Mouse (Mus musculus): Measurements from ENCODE around the gene Plch2. TPM values are rescaled to one million over a fixed set of nuclear protein-coding genes. Genes with fewer than 3 reads are reported as not detected.

Gene Plch2
- polyA plus RNA-seq, 1 experiment: 4.2 TPM

DNA sequence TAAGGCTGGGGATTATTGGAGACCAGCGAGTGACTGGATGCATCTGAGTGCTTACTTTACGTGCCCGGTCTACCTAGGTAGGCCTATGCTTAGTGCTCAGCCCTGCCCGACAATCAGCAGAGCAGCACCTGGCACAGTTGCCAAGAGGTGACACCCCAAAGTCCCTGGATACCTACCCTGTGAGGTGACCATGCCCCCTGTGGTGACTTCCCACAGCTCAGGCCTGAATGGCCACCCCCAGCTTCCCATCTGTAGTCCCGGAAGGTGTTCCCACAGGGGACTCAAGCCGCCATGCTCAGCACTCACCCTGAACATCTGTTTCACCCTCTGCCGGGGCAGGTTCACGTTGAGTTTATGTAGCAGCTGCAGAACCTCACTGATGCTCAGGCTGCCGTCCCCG, 50.3 kb downstream of the Plch2 start:
- H3K27ac ChIP-seq (ENCODE audit: insufficient read depth, low read length): no peak overlapping the region

DNA sequence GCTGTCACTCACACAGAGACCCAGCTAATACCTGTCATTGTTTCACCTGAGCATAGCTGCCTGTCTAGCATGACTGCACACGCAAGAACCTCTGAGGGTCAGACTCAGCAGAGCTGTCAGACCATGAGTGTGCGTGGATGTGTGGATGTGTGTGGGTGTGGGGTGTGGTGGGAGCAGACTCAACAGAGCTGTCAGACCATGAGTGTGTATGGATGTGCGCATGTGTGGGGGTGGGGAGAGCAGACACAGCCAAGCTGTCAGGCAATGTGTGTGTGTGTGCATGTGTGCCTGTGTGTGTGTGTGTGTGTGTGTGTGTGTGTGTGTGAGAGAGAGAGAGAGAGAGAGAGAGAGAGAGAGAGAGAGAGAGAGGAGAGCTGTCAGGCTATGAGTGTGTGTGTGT, 51.3 kb downstream of the Plch2 start:
- Histone ChIP-seq H3K36me3 (ENCODE audit: control insufficient read depth, insufficient read depth, low read length, poor library complexity, severe bottlenecking) (no peaks in the 10 kb centered on the region), H3K9ac (ENCODE audit: low read depth, poor library complexity, severe bottlenecking) (no peak overlapping the region), H3K27me3 (ENCODE audit: control insufficient read depth, insufficient read depth, low read length, poor library complexity, severe bottlenecking) (no peaks in the 10 kb centered on the region), H3K4me1 (ENCODE audit: control insufficient read depth, insufficient read depth, low read length) (peaks cover 1% of the 10 kb centered on the region), H3K9me3 (replicated peaks; ENCODE audit: control insufficient read depth, insufficient read depth, low read length, poor library complexity, severe bottlenecking) (no peaks in the 10 kb centered on the region), H3K27ac (ENCODE audit: insufficient read depth, low read length) (no peak overlapping the region), H3K4me3 (ENCODE audit: low read depth, low read length) (no peak overlapping the region)
- TF ChIP-seq CTCF (IDR thresholded peaks at IDR 0.05; ENCODE audit: low read depth, low read length) (no peak), EP300 (IDR thresholded peaks at IDR 0.05; ENCODE audit: insufficient read depth, low read depth, low read length) (no peak), POLR2A (IDR thresholded peaks at IDR 0.05; ENCODE audit: insufficient read depth, low read length) (no peak)

More for the DNA sequence above, 50.3 kb downstream of the Plch2 start:
- no peak overlapping the region for H3K4me3 ChIP-seq (ENCODE audit: low read depth, low read length)
- no peaks in the 10 kb centered on the region for H3K4me1 ChIP-seq (ENCODE audit: control insufficient read depth, insufficient read depth, low read length)
- H3K27me3 ChIP-seq (ENCODE audit: control insufficient read depth, insufficient read depth, low read length, poor library complexity, severe bottlenecking): no peaks in the 10 kb centered on the region
- TF ChIP-seq POLR2A (IDR thresholded peaks at IDR 0.05; ENCODE audit: insufficient read depth, low read length): no peak
- no peak for TF ChIP-seq CTCF (IDR thresholded peaks at IDR 0.05; ENCODE audit: low read depth, low read length)
- TF ChIP-seq EP300 (IDR thresholded peaks at IDR 0.05; ENCODE audit: insufficient read depth, low read depth, low read length): no peak
- H3K9ac ChIP-seq (ENCODE audit: low read depth, poor library complexity, severe bottlenecking): no peak overlapping the region
- H3K9me3 ChIP-seq (replicated peaks; ENCODE audit: control insufficient read depth, insufficient read depth, low read length, poor library complexity, severe bottlenecking): no peaks in the 10 kb centered on the region
- no peaks in the 10 kb centered on the region for H3K36me3 ChIP-seq (ENCODE audit: control insufficient read depth, insufficient read depth, low read length, poor library complexity, severe bottlenecking)

DNA sequence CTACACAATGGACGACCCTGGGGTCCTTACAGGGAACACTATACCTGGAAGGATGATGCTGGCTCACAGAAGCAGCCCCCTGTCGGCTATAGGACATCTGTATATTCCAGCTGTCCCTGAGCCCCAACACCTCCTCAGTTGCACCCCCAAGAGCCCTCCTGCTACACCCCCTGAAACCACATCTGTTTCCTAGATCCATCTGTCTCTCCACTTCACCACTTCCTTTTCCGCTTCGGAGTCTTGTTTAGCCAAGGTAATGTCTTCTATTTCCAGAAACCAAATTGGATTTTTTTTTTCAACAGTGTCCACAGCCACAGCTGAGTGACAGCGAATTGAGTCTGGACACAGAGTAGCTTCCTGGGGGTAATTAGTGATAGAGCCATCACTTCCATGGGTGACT, 57.2 kb downstream of the Plch2 start:
- H3K4me1 ChIP-seq (ENCODE audit: control insufficient read depth, insufficient read depth, low read length): peaks cover 2% of the 10 kb centered on the region
- H3K9me3 ChIP-seq (replicated peaks; ENCODE audit: control insufficient read depth, insufficient read depth, low read length, poor library complexity, severe bottlenecking): no peaks in the 10 kb centered on the region
- TF ChIP-seq EP300 (IDR thresholded peaks at IDR 0.05; ENCODE audit: insufficient read depth, low read depth, low read length) (no peak), POLR2A (IDR thresholded peaks at IDR 0.05; ENCODE audit: insufficient read depth, low read length) (no peak), CTCF (IDR thresholded peaks at IDR 0.05; ENCODE audit: low read depth, low read length) (no peak)
- H3K4me3 ChIP-seq (ENCODE audit: low read depth, low read length): no peak overlapping the region
- H3K27me3 ChIP-seq (ENCODE audit: control insufficient read depth, insufficient read depth, low read length, poor library complexity, severe bottlenecking): no peaks in the 10 kb centered on the region
- no peak overlapping the region for H3K9ac ChIP-seq (ENCODE audit: low read depth, poor library complexity, severe bottlenecking)
- H3K36me3 ChIP-seq (ENCODE audit: control insufficient read depth, insufficient read depth, low read length, poor library complexity, severe bottlenecking): no peaks in the 10 kb centered on the region
- no peak overlapping the region for H3K27ac ChIP-seq (ENCODE audit: insufficient read depth, low read length)

DNA sequence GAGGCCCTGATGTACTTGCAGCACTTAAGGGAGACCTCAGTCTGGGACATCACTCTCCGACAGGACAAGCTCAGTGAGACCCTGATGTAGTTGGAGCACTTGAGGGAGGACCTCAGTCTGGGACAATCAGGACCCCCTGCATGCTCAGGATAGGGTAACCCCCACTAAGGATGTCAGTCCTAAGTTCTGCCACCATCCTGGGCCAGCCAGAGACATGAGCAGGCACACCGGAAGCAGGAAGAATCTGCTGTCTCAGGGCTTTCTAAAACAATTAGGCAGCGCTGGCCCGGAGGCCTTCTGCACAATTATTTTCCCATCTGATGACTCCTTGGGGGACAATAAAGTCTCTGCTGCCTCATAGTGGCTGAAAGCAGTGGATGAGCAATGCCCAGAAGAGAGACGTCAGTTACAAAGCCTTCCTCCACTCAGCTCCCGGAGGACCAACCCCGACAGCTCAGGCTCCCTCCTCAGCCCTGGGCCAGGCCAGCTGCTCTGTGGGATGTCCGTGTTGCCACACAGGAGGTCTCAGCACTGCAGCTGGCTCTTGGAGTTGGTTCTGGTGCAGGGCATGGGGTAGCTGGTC, 59.9 kb downstream of the Plch2 start:
- H3K36me3 ChIP-seq (ENCODE audit: control insufficient read depth, insufficient read depth, low read length, poor library complexity, severe bottlenecking): no peaks in the 10 kb centered on the region
- H3K27ac ChIP-seq (ENCODE audit: insufficient read depth, low read length): no peak overlapping the region
- no peak for TF ChIP-seq EP300 (IDR thresholded peaks at IDR 0.05; ENCODE audit: insufficient read depth, low read depth, low read length)
- no peak for TF ChIP-seq CTCF (IDR thresholded peaks at IDR 0.05; ENCODE audit: low read depth, low read length)
- TF ChIP-seq POLR2A (IDR thresholded peaks at IDR 0.05; ENCODE audit: insufficient read depth, low read length): no peak
- H3K9ac ChIP-seq (ENCODE audit: low read depth, poor library complexity, severe bottlenecking): no peak overlapping the region
- no peak overlapping the region for H3K4me3 ChIP-seq (ENCODE audit: low read depth, low read length)
- peaks cover 2% of the 10 kb centered on the region for H3K4me1 ChIP-seq (ENCODE audit: control insufficient read depth, insufficient read depth, low read length)
- no peaks in the 10 kb centered on the region for H3K27me3 ChIP-seq (ENCODE audit: control insufficient read depth, insufficient read depth, low read length, poor library complexity, severe bottlenecking)
- no peaks in the 10 kb centered on the region for H3K9me3 ChIP-seq (replicated peaks; ENCODE audit: control insufficient read depth, insufficient read depth, low read length, poor library complexity, severe bottlenecking)

DNA sequence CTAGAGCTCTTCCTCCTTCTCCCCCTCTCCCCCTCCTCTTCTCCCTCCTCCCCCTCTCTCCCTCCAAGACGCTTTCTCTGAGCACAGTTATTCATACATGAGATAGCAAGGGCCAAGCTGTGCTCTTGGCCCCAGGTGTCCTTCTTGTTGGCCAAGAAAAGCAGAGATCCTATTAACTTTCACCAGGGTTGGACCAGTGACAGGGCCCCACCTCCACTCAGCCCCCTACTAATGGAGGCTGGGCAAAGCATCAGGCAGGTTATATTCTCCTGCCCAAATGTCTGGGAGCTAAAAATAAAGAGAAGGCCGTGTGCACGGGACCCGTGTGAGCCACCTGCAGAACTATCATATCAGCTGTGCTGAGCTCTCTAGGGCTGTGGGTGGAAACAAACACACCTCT, 61.7 kb downstream of the Plch2 start:
- TF ChIP-seq CTCF (IDR thresholded peaks at IDR 0.05; ENCODE audit: low read depth, low read length) (no peak), EP300 (IDR thresholded peaks at IDR 0.05; ENCODE audit: insufficient read depth, low read depth, low read length) (no peak), POLR2A (IDR thresholded peaks at IDR 0.05; ENCODE audit: insufficient read depth, low read length) (no peak)

DNA sequence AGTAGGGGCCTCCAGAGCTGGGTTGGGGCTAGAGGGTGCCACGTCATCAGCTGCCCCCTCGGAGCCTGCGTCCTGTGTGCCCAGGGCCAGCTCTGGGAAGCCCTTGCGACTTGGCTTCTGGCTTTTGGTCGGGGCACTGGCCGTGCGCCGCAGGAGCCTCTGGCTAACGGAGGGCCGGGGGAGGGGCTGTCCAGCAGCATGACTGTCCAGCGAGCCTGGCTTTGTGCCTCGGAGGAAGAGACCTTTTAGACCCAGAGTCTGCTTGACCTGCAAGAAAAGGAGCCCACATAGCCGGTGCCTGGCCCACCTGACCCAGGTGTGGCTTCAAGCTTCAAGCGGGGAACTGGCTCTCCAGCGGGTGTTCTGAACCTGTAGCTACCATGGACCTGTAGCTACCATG, 69.8 kb downstream of the Plch2 start:
- Histone ChIP-seq H3K27me3 (ENCODE audit: control insufficient read depth, insufficient read depth, low read length, poor library complexity, severe bottlenecking) (no peaks in the 10 kb centered on the region), H3K4me1 (ENCODE audit: control insufficient read depth, insufficient read depth, low read length) (peaks cover 6% of the 10 kb centered on the region)
- TF ChIP-seq EP300 (IDR thresholded peaks at IDR 0.05; ENCODE audit: insufficient read depth, low read depth, low read length) (no peak), POLR2A (IDR thresholded peaks at IDR 0.05; ENCODE audit: insufficient read depth, low read length) (no peak), CTCF (IDR thresholded peaks at IDR 0.05; ENCODE audit: low read depth, low read length) (no peak)

More for the DNA sequence above, 61.7 kb downstream of the Plch2 start:
- Histone ChIP-seq H3K4me3 (ENCODE audit: low read depth, low read length) (no peak overlapping the region), H3K4me1 (ENCODE audit: control insufficient read depth, insufficient read depth, low read length) (no peaks in the 10 kb centered on the region), H3K27ac (ENCODE audit: insufficient read depth, low read length) (no peak overlapping the region), H3K36me3 (ENCODE audit: control insufficient read depth, insufficient read depth, low read length, poor library complexity, severe bottlenecking) (no peaks in the 10 kb centered on the region), H3K27me3 (ENCODE audit: control insufficient read depth, insufficient read depth, low read length, poor library complexity, severe bottlenecking) (no peaks in the 10 kb centered on the region), H3K9ac (ENCODE audit: low read depth, poor library complexity, severe bottlenecking) (no peak overlapping the region), H3K9me3 (replicated peaks; ENCODE audit: control insufficient read depth, insufficient read depth, low read length, poor library complexity, severe bottlenecking) (no peaks in the 10 kb centered on the region)

More for the DNA sequence above, 69.8 kb downstream of the Plch2 start:
- H3K27ac ChIP-seq (ENCODE audit: insufficient read depth, low read length): no peak overlapping the region
- H3K36me3 ChIP-seq (ENCODE audit: control insufficient read depth, insufficient read depth, low read length, poor library complexity, severe bottlenecking): no peaks in the 10 kb centered on the region
- H3K4me3 ChIP-seq (ENCODE audit: low read depth, low read length): no peak overlapping the region
- H3K9ac ChIP-seq (ENCODE audit: low read depth, poor library complexity, severe bottlenecking): no peak overlapping the region
- no peaks in the 10 kb centered on the region for H3K9me3 ChIP-seq (replicated peaks; ENCODE audit: control insufficient read depth, insufficient read depth, low read length, poor library complexity, severe bottlenecking)
